Mouse (Mus musculus) hindbrain, postnatal 0 days (tissue): ENCODE results near the gene Naaladl2. TPM values are rescaled to one million over a fixed set of nuclear protein-coding genes. Genes with fewer than 3 reads are reported as not detected.

ENCODE experiments used
- ATAC-seq: fragments of 200-750 bp; cut with Nextera tagmentation; 2 replicates; pipeline ENCODE4 v1.8.0; 2017; ENCODE audit warnings: mild to moderate bottlenecking, moderate TSS enrichment, moderate library complexity
- DNase-seq: peaks from one replicate; pipeline ENCODE4 v3.0.0-alpha.2; 2015; ENCODE audit warnings: low spot score
- H3K27ac ChIP-seq: fragments of 300-500 bp; sonication (generic); 2 replicates; pipeline ENCODE4 v1.5.1; 2014; ENCODE audit warnings: mild to moderate bottlenecking
- H3K27me3 ChIP-seq: fragments of 300-500 bp; sonication (generic); 2 replicates; pipeline ENCODE4 v1.6.1; 2014; ENCODE audit warnings: low read length, mixed read lengths; ENCODE audit not compliant: insufficient read depth
- H3K36me3 ChIP-seq: fragments of 300-500 bp; sonication (generic); 2 replicates; pipeline ENCODE4 v1.6.1; 2014; ENCODE audit warnings: low read length, mixed read lengths; ENCODE audit not compliant: insufficient read depth
- H3K4me1 ChIP-seq: fragments of 300-500 bp; sonication (generic); 2 replicates; pipeline ENCODE4 v1.6.1; 2014; ENCODE audit warnings: antibody characterized with exemption, low read length, mixed read lengths; ENCODE audit not compliant: insufficient read depth
- H3K4me2 ChIP-seq: fragments of 300-500 bp; sonication (generic); 2 replicates; pipeline ENCODE4 v1.6.1; 2014; ENCODE audit warnings: low read depth, mild to moderate bottlenecking, low read length, moderate library complexity, mixed read lengths
- H3K4me3 ChIP-seq: fragments of 300-500 bp; sonication (generic); 2 replicates; pipeline ENCODE4 v1.5.1; 2014; ENCODE audit warnings: low read length
- H3K9ac ChIP-seq: fragments of 300-500 bp; sonication (generic); replicated peaks from 2 replicates; pipeline ENCODE4 v1.6.1; 2014; ENCODE audit warnings: mild to moderate bottlenecking, low read length, moderate library complexity, mixed read lengths
- H3K9me3 ChIP-seq: fragments of 300-500 bp; sonication (generic); 2 replicates; pipeline ENCODE4 v1.6.1; 2016; ENCODE audit warnings: low read length, mixed read lengths
- CTCF ChIP-seq: IDR thresholded peaks from 2 replicates; pipeline ENCODE4 v1.5.1; 2016; ENCODE audit warnings: antibody characterized with exemption, control low read depth, low read depth
- WGBS: fragments of 180-500 bp; shearing (Covaris S2); extraction: QIAGEN DNeasy Blood & Tissue Kit; methylation state at CpG from one replicate; pipeline ENCODE4 v1.1.7; 2014; 5-methylcytosine and 5-hydroxymethylcytosine counted together
- polyA plus RNA-seq: library from polyadenylated mRNA; unstranded; fragments of >200 nt; fragmentation: Nextera tagmentation; extraction: Ambion mirVana; gene quantifications from 2 replicates; pipeline ENCODE4 v1.2.1, GENCODE M21; 2015
- total RNA-seq: library from RNA; depleted of rRNA; stranded (reverse); fragments of >200 nt; gene quantifications from 2 replicates; pipeline ENCODE4 v1.2.3, GENCODE M21; 2014; rRNA removed

Gene Naaladl2
- total RNA-seq (0.37 and 0.54 TPM in 2 replicates), polyA plus RNA-seq (0.74 and 0.81 TPM in 2 replicates)

- Histone ChIP-seq H3K9ac (peak within 1 kb of the TSS; percentile 78), H3K27ac (peak within 1 kb of the TSS; percentile 89), H3K9me3 (no peaks in the 10 kb centered on the region), H3K4me1 (peaks cover 4% of the 10 kb centered on the region; the same call in 1 of the 2 replicates), H3K4me2 (peak within 1 kb of the TSS; percentile 82), H3K27me3 (no peaks in the 10 kb centered on the region), H3K4me3 (peak within 1 kb of the TSS; percentile 71), H3K36me3 (no peaks in the 10 kb centered on the region)
- ATAC-seq (peak; percentile 95), DNase-seq (peak; percentile 88)
- peak; percentile 52 for TF ChIP-seq CTCF
- WGBS, result under 1% methylated on average over 75 of the region's 93 CpGs
These were observed at the start of gene Naaladl2 for GRCm38 (mm10) chr3:25143555-25144311. Gene Naaladl2 (minus strand): TSS chr3:25144261.

GRCm38 (mm10) chr3:25151721-25152120 is 7.7 kb upstream of the Naaladl2 start:
- 96% methylated on average over 13 of the region's 13 CpGs for WGBS
- H3K9ac ChIP-seq, result no peak overlapping the region
- ATAC-seq (no peak), DNase-seq (no peak)
- no peak overlapping the region for H3K27ac ChIP-seq
- H3K4me2 ChIP-seq, result no peak overlapping the region
- no peaks in the 10 kb centered on the region for H3K27me3 ChIP-seq
- no peak overlapping the region for H3K4me3 ChIP-seq
- no peaks in the 10 kb centered on the region for H3K36me3 ChIP-seq
- no peaks in the 10 kb centered on the region for H3K4me1 ChIP-seq
- no peak for TF ChIP-seq CTCF
- peaks cover 9% of the 10 kb centered on the region; the same call in 1 of the 2 replicates for H3K9me3 ChIP-seq

GRCm38 (mm10) chr3:25147271-25147670 is 3.2 kb upstream of the Naaladl2 start:
- no peaks in the 10 kb centered on the region for H3K36me3 ChIP-seq
- H3K27me3 ChIP-seq, result no peaks in the 10 kb centered on the region
- H3K4me2 ChIP-seq, result no peak overlapping the region
- ATAC-seq (no peak), DNase-seq (no peak)
- no peak overlapping the region for H3K9ac ChIP-seq
- TF ChIP-seq CTCF, result no peak
- H3K4me3 ChIP-seq, result no peak overlapping the region
- H3K9me3 ChIP-seq, result peaks cover 6% of the 10 kb centered on the region; the same call in 1 of the 2 replicates
- no peak overlapping the region for H3K27ac ChIP-seq
- peaks cover 4% of the 10 kb centered on the region; the same call in 1 of the 2 replicates for H3K4me1 ChIP-seq

GRCm38 (mm10) chr3:25144961-25145697 is 1.1 kb upstream of the Naaladl2 start:
- peak overlapping the region; percentile 89 for H3K27ac ChIP-seq
- no peaks in the 10 kb centered on the region for H3K9me3 ChIP-seq
- H3K4me1 ChIP-seq, result peaks cover 4% of the 10 kb centered on the region; the same call in 1 of the 2 replicates
- no peak overlapping the region for H3K4me3 ChIP-seq
- no peak; the same call in 1 of the 2 replicates for ATAC-seq
- DNase-seq, result peak; percentile 63
- no peaks in the 10 kb centered on the region for H3K36me3 ChIP-seq
- H3K9ac ChIP-seq, result 0 out of 2 replicates have a peak overlapping the region, but pooled peaks have one; percentile 78
- peak overlapping the region; percentile 82 for H3K4me2 ChIP-seq
- WGBS, result 5% methylated on average over 8 of the region's 8 CpGs
- H3K27me3 ChIP-seq, result no peaks in the 10 kb centered on the region
- no peak for TF ChIP-seq CTCF

- DNase-seq, result peak; percentile 15
- H3K9ac ChIP-seq, result peak overlapping the region; percentile 78
- peak overlapping the region; percentile 89; the same call in 1 of the 2 replicates for H3K27ac ChIP-seq
- H3K36me3 ChIP-seq, result no peaks in the 10 kb centered on the region
- H3K27me3 ChIP-seq, result no peaks in the 10 kb centered on the region
- WGBS, result 37% methylated on average over 6 of the region's 6 CpGs
- H3K4me3 ChIP-seq, result peak overlapping the region; percentile 71
- peaks cover 4% of the 10 kb centered on the region; the same call in 1 of the 2 replicates for H3K4me1 ChIP-seq
- no peak for ATAC-seq
- H3K9me3 ChIP-seq, result no peaks in the 10 kb centered on the region
- H3K4me2 ChIP-seq, result peak overlapping the region; percentile 82
- no peak for TF ChIP-seq CTCF
These were observed 950 bp downstream of the Naaladl2 start for GRCm38 (mm10) chr3:25143111-25143510.

GRCm38 (mm10) chr3:25131848-25132247 is 12.2 kb downstream of the Naaladl2 start:
- Histone ChIP-seq H3K36me3 (no peaks in the 10 kb centered on the region), H3K4me3 (no peak overlapping the region), H3K4me1 (no peaks in the 10 kb centered on the region), H3K9ac (no peak overlapping the region), H3K9me3 (no peaks in the 10 kb centered on the region), H3K4me2 (no peak overlapping the region), H3K27me3 (no peaks in the 10 kb centered on the region), H3K27ac (no peak overlapping the region)
- WGBS, result 52% methylated on average over 3 of the region's 3 CpGs
- no peak for TF ChIP-seq CTCF
- DNase-seq, result no peak
- no peak for ATAC-seq
